Mouse (Mus musculus) ES-E14 (cell line): ENCODE measurements around the gene Dbh. TPM values are rescaled to one million over a fixed set of nuclear protein-coding genes. Genes with fewer than 3 reads are reported as not detected.
A peak's percentile ranks its signal among the peaks of the same experiment; 100 is the strongest.

ENCODE experiments used
- DNase-seq: peaks from one replicate; pipeline ENCODE4 v3.0.0-alpha.2; 2013; ENCODE audit warnings: low read depth, low spot score
- H3K27ac ChIP-seq: 2 replicates; pipeline ENCODE4 v1.5.1; 2012; ENCODE audit warnings: low read depth, mild to moderate bottlenecking, low read length, moderate library complexity, mixed read lengths; ENCODE audit not compliant: poor library complexity, insufficient read depth, severe bottlenecking
- H3K36me3 ChIP-seq: 2 replicates; pipeline ENCODE4 v1.6.1; 2012; ENCODE audit warnings: mild to moderate bottlenecking, low read length, moderate library complexity, mixed read lengths; ENCODE audit not compliant: control insufficient read depth, poor library complexity, insufficient read depth, severe bottlenecking
- H3K4me1 ChIP-seq, 2 experiments: fragments of 150-350 bp in 1 of 2; sonication (generic) in 1 of 2; 2 replicates each; pipeline ENCODE4 v1.6.1; 2012; ENCODE audit warnings: low read length in 2 of 2, mild to moderate bottlenecking in 1 of 2, mixed read lengths in 1 of 2; ENCODE audit not compliant: control insufficient read depth in 2 of 2, insufficient read depth in 2 of 2, poor library complexity in 1 of 2
- H3K4me3 ChIP-seq, 2 experiments: fragments of 150-350 bp in 1 of 2; sonication (generic) in 1 of 2; 2 replicates each; pipeline ENCODE4 v1.5.1; 2012; ENCODE audit warnings: low read length in 2 of 2, low read depth in 1 of 2, mild to moderate bottlenecking in 1 of 2, mixed read lengths in 1 of 2; ENCODE audit not compliant: insufficient read depth in 1 of 2, poor library complexity in 1 of 2, severe bottlenecking in 1 of 2
- H3K9ac ChIP-seq: 2 replicates; pipeline ENCODE4 v1.6.1; 2012; ENCODE audit warnings: low read depth, mild to moderate bottlenecking, low read length, mixed read lengths; ENCODE audit not compliant: poor library complexity, insufficient read depth, severe bottlenecking
- H3K9me3 ChIP-seq: fragments of 150-350 bp; sonication (generic); 2 replicates; pipeline ENCODE4 v1.6.1; 2012; ENCODE audit warnings: low read depth, mild to moderate bottlenecking, low read length; ENCODE audit not compliant: control insufficient read depth, insufficient read depth
- CHD2 ChIP-seq: IDR thresholded peaks from 2 replicates; pipeline ENCODE4 v1.6.1; 2014; ENCODE audit warnings: mild to moderate bottlenecking, low read depth, low read length, inconsistent platforms
- HCFC1 ChIP-seq: IDR thresholded peaks from 2 replicates; pipeline ENCODE4 v1.6.1; 2012; ENCODE audit warnings: low read length, inconsistent platforms, borderline replicate concordance; ENCODE audit not compliant: insufficient read depth
- MAFK ChIP-seq: IDR thresholded peaks from 2 replicates; pipeline ENCODE4 v1.6.1; 2014; ENCODE audit warnings: mild to moderate bottlenecking, low read depth, low read length, inconsistent platforms; ENCODE audit not compliant: insufficient read depth
- ZC3H11A ChIP-seq: IDR thresholded peaks from 2 replicates; pipeline ENCODE4 v1.6.1; 2012; ENCODE audit warnings: low read depth, mild to moderate bottlenecking, inconsistent platforms, low read length, borderline replicate concordance
- ZNF384 ChIP-seq: IDR thresholded peaks from 2 replicates; pipeline ENCODE4 v1.6.1; 2012; ENCODE audit warnings: low read depth, low read length, inconsistent platforms
- in situ Hi-C, 2 experiments: fragments of 600-800 bp; cut with MboI; formaldehyde crosslinking; loops; one replicate each; pipeline ENCODE4 v1.15.1; 2025; ENCODE audit warnings: low sequenced_read_pairs in 2 of 2, inconsistent platforms in 1 of 2; ENCODE audit not compliant: unreplicated experiment in 2 of 2
- total RNA-seq: library from RNA; depleted of rRNA; stranded (reverse); fragments of 300-350 nt; gene quantifications from 2 replicates; pipeline ENCODE4 v1.2.3, GENCODE M21; 2012

Dbh gene
- total RNA-seq, 1 experiment = not detected

- H3K9ac ChIP-seq = no peak overlapping the region
- in situ Hi-C loops = no loop called here
- H3K4me3 ChIP-seq = no peak overlapping the region
- H3K36me3 ChIP-seq = no peaks in the 10 kb centered on the region
- H3K4me1 ChIP-seq = no peaks in the 10 kb centered on the region
- DNase-seq = no peak
- TF ChIP-seq HCFC1 = no peak
- TF ChIP-seq CHD2 = no peak
- TF ChIP-seq ZC3H11A = no peak
- TF ChIP-seq MAFK = no peak
- no peak for TF ChIP-seq ZNF384
- H3K27ac ChIP-seq = no peak overlapping the region; the same call in 1 of the 2 replicates
- no peaks in the 10 kb centered on the region for H3K9me3 ChIP-seq
Measured at GRCm38 (mm10) chr2:27206128-27206797, 41.2 kb downstream of the Dbh start.

- no peaks in the 10 kb centered on the region for H3K4me1 ChIP-seq
- in situ Hi-C loops = no loop called here
- DNase-seq = no peak
- H3K27ac ChIP-seq = no peak overlapping the region
- H3K9ac ChIP-seq = no peak overlapping the region
- H3K36me3 ChIP-seq = no peaks in the 10 kb centered on the region
- no peak overlapping the region for H3K4me3 ChIP-seq
- no peak for TF ChIP-seq MAFK
- no peak for TF ChIP-seq CHD2
- no peak for TF ChIP-seq HCFC1
- H3K9me3 ChIP-seq = no peaks in the 10 kb centered on the region
Measured at GRCm38 (mm10) chr2:27207126-27207525, 42.1 kb downstream of the Dbh start.

- Histone ChIP-seq H3K9me3 (no peaks in the 10 kb centered on the region), H3K9ac (no peak overlapping the region), H3K36me3 (no peaks in the 10 kb centered on the region), H3K4me3 (no peak overlapping the region), H3K4me1 (no peaks in the 10 kb centered on the region), H3K27ac (no peak overlapping the region)
- in situ Hi-C loops = no loop called here
- TF ChIP-seq MAFK (no peak), CHD2 (no peak), ZNF384 (no peak), HCFC1 (no peak), ZC3H11A (no peak)
- DNase-seq = no peak
Measured at GRCm38 (mm10) chr2:27209370-27209769, 44.3 kb downstream of the Dbh start.

GRCm38 (mm10) chr2:27209816-27210215 lies 44.8 kb downstream of the Dbh start:
- no peak overlapping the region for H3K9ac ChIP-seq
- TF ChIP-seq MAFK (no peak), HCFC1 (no peak), ZC3H11A (no peak), ZNF384 (no peak), CHD2 (no peak)
- in situ Hi-C loops = no loop called here
- no peaks in the 10 kb centered on the region for H3K36me3 ChIP-seq
- no peak for DNase-seq
- no peak overlapping the region for H3K27ac ChIP-seq
- H3K4me3 ChIP-seq = no peak overlapping the region
- H3K4me1 ChIP-seq = no peaks in the 10 kb centered on the region
- no peaks in the 10 kb centered on the region for H3K9me3 ChIP-seq

- in situ Hi-C loops = no loop called here
- DNase-seq = peak; percentile 40
- no peak overlapping the region for H3K4me3 ChIP-seq
- H3K9ac ChIP-seq = no peak overlapping the region
- H3K9me3 ChIP-seq = no peaks in the 10 kb centered on the region
- no peaks in the 10 kb centered on the region for H3K4me1 ChIP-seq
- H3K27ac ChIP-seq = no peak overlapping the region
- no peaks in the 10 kb centered on the region for H3K36me3 ChIP-seq
- no peak for TF ChIP-seq ZNF384
- TF ChIP-seq ZC3H11A = no peak
- no peak for TF ChIP-seq MAFK
- no peak for TF ChIP-seq HCFC1
- TF ChIP-seq CHD2 = no peak
Measured at GRCm38 (mm10) chr2:27210255-27210654, 45.2 kb downstream of the Dbh start.
